ENCODE assay signal across 19 mouse cellular contexts in the genomic region with DNA sequence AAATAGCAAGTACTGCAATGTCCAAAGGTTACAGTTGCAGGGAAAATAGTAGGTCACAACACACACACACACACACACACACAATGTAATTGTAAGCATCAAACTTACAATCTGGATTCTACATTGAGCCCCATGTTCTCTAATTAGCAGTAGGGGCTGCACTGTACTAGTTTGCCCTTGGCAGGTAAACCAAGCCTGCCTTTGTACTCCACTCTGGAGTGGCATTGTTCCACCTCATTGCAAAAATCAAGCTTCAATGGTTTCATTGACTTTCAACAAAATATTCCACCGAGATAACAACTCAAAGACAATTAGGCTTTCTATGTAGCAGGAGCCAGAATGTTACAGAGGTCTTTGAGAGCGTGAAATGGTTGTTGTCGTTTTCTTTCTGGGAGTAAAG.
DNase-seq lines count a peak whose midpoint lies in the region; ATAC-seq lines count a peak whose summit lies in the region.
"Had no signal": no experiment of that assay in that cellular context is flagged by ENCODE, and none has a peak within 500 bp of the region (broad histone marks: within the 10 kb centered on the region; RNA-seq: fewer than 3 reads in every experiment).

No protein-coding gene starts in this region.

- no peak overlapping the region for H3K9ac ChIP-seq in kidney, embryonic 15.5 days
- no peak overlapping the region for H3K9ac ChIP-seq in forebrain, embryonic 15.5 days (replicated peaks)
- H3K9ac ChIP-seq: hindbrain, embryonic 12.5 days had no signal

- H3K36me3 ChIP-seq in kidney, embryonic 15.5 days, result no peaks in the 10 kb centered on the region
- no peaks in the 10 kb centered on the region for H3K36me3 ChIP-seq in forebrain, embryonic 15.5 days
- H3K36me3 ChIP-seq: embryonic facial prominence, embryonic 10.5 days; heart, embryonic 10.5 days; hindbrain, embryonic 12.5 days had no signal

- H3K4me2 ChIP-seq in kidney, embryonic 15.5 days, result no peak overlapping the region
- H3K4me2 ChIP-seq in forebrain, embryonic 15.5 days (replicated peaks), result no peak overlapping the region
- H3K4me2 ChIP-seq: hindbrain, embryonic 12.5 days had no signal

- H3K4me1 ChIP-seq in kidney, embryonic 15.5 days, result no peaks in the 10 kb centered on the region; the same call in 1 of the 2 replicates
- peaks cover 6% of the 10 kb centered on the region for H3K4me1 ChIP-seq in forebrain, embryonic 15.5 days
- H3K4me1 ChIP-seq: heart, embryonic 10.5 days; hindbrain, embryonic 12.5 days had no signal

- no peaks in the 10 kb centered on the region for H3K9me3 ChIP-seq in kidney, embryonic 15.5 days (replicated peaks)
- no peaks in the 10 kb centered on the region for H3K9me3 ChIP-seq in forebrain, embryonic 15.5 days
- H3K9me3 ChIP-seq: embryonic facial prominence, embryonic 10.5 days; heart, embryonic 10.5 days; hindbrain, embryonic 12.5 days had no signal

- ATAC-seq in kidney, embryonic 15.5 days (replicated peaks; ENCODE audit: low FRiP score), result peak; percentile 57; the same call in 1 of the 2 replicates
- ATAC-seq in forebrain, embryonic 15.5 days (replicated peaks), result peak; percentile 71
- ATAC-seq: hindbrain, embryonic 16.5 days; inflammation-experienced regulatory T-cells, adult 6 months had no signal

- intact Hi-C loops in gastrocnemius, postnatal 14 days (cut with DNase I; ENCODE audit: low total_unique reads), result loop anchor here (5.0 to 10.0 kb wide), 2 partner anchors 123 to 396 kb away; no protein-coding TSS in a partner anchor

- peak overlapping the region; percentile 54; the same call in 1 of the 2 replicates for H3K27ac ChIP-seq in kidney, embryonic 15.5 days
- H3K27ac ChIP-seq in forebrain, embryonic 15.5 days (replicated peaks), result no peak overlapping the region
- H3K27ac ChIP-seq: embryonic facial prominence, embryonic 10.5 days; heart, embryonic 10.5 days; hindbrain, embryonic 12.5 days had no signal

- WGBS in kidney, embryonic 15.5 days, result 67% methylated on average over 3 of the region's 3 CpGs
- whole genome bisulfite sequencing in forebrain, embryonic 15.5 days, result 10% methylated on average over 3 of the region's 3 CpGs

- no peaks in the 10 kb centered on the region for H3K27me3 ChIP-seq in kidney, embryonic 15.5 days
- H3K27me3 ChIP-seq in forebrain, embryonic 15.5 days, result no peaks in the 10 kb centered on the region
- H3K27me3 ChIP-seq: hindbrain, embryonic 12.5 days had no signal

- DNase-seq in kidney, postnatal 10 days, result no peak
- peak; percentile 11 for DNase-seq in retina, postnatal 1 day
- no peak for DNase-seq in retina, embryonic 14.5 days (ENCODE audit: low spot score)
- no peak for DNase-seq in gastrocnemius, postnatal 14 days
- DNase-seq: adrenal gland, adult 2 months; adrenal gland, postnatal 25 days; cerebellum, adult 2 months; cerebellum, postnatal 10 days; gastrocnemius, adult 2 months; heart, adult 18-20 months; heart, postnatal 10 days; heart, postnatal 4 days had no signal

- H3K4me3 ChIP-seq in kidney, embryonic 15.5 days (replicated peaks), result no peak overlapping the region
- H3K4me3 ChIP-seq in forebrain, embryonic 15.5 days, result no peak overlapping the region
- H3K4me3 ChIP-seq: embryonic facial prominence, embryonic 10.5 days; gastrocnemius, adult 2 months; heart, embryonic 10.5 days; hindbrain, embryonic 12.5 days had no signal
